Mouse (Mus musculus): ENCODE results near the gene Cdk8. TPM values are rescaled to one million over a fixed set of nuclear protein-coding genes. Genes with fewer than 3 reads are reported as not detected.

Cdk8 gene
- polyA plus RNA-seq, 1 experiment, result 11.0 TPM

- H3ac ChIP-seq (ENCODE audit: control insufficient read depth, insufficient read length), result no peak overlapping the region
- no peaks in the 10 kb centered on the region for H3K79me2 ChIP-seq (ENCODE audit: control insufficient read depth, insufficient read depth)
- TF ChIP-seq TCF12 (IDR thresholded peaks at IDR 0.05; ENCODE audit: insufficient read depth, poor library complexity, severe bottlenecking), result no peak
- TF ChIP-seq CEBPB (IDR thresholded peaks at IDR 0.05; ENCODE audit: insufficient read depth, poor library complexity, severe bottlenecking), result no peak
- no peak for TF ChIP-seq USF1 (IDR thresholded peaks at IDR 0.05; ENCODE audit: low read depth)
- no peak for TF ChIP-seq POLR2AphosphoS2 (IDR thresholded peaks at IDR 0.05; ENCODE audit: insufficient read length, low read depth)
- no peak for TF ChIP-seq TCF3 (IDR thresholded peaks at IDR 0.05; ENCODE audit: insufficient read length, low read depth)
- TF ChIP-seq E2F4 (IDR thresholded peaks at IDR 0.05; ENCODE audit: insufficient read depth), result no peak
- TF ChIP-seq POLR2A (IDR thresholded peaks at IDR 0.05; ENCODE audit: insufficient read length, low read depth), result no peak
- TF ChIP-seq MYOG (IDR thresholded peaks at IDR 0.05; ENCODE audit: control insufficient read depth in 1 of 3, insufficient read depth in 1 of 3, insufficient read length in 2 of 3, low read depth in 2 of 3), result no peak
- no peak for TF ChIP-seq SRF (IDR thresholded peaks at IDR 0.05; ENCODE audit: control insufficient read depth, insufficient read length, low read depth)
- TF ChIP-seq REST (IDR thresholded peaks at IDR 0.05; ENCODE audit: insufficient read depth, insufficient read length), result no peak
- no peak for TF ChIP-seq MAX (IDR thresholded peaks at IDR 0.05; ENCODE audit: low read depth)
- no peak for TF ChIP-seq MYOD1 (IDR thresholded peaks at IDR 0.05; ENCODE audit: control insufficient read depth in 1 of 3, insufficient read length in 2 of 3, low read depth in 2 of 3)
- H3K4me2 ChIP-seq (ENCODE audit: low read depth), result no peak overlapping the region
- no peaks in the 10 kb centered on the region for H3K27me3 ChIP-seq (ENCODE audit: control insufficient read depth, insufficient read depth, insufficient read length)
- peaks cover 30% of the 10 kb centered on the region for H3K36me3 ChIP-seq (ENCODE audit: control insufficient read depth, insufficient read depth)
- H3K4me3 ChIP-seq, result no peak overlapping the region
Measured at GRCm38 (mm10) chr5:146294834-146295233, 63.8 kb downstream of the Cdk8 start.

- Histone ChIP-seq H3K36me3 (ENCODE audit: control insufficient read depth, insufficient read depth) (peaks cover 38% of the 10 kb centered on the region), H3K4me3 (no peak overlapping the region), H3K27me3 (ENCODE audit: control insufficient read depth, insufficient read depth, insufficient read length) (no peaks in the 10 kb centered on the region), H3K4me2 (ENCODE audit: low read depth) (no peak overlapping the region), H3ac (ENCODE audit: control insufficient read depth, insufficient read length) (no peak overlapping the region), H3K79me2 (ENCODE audit: control insufficient read depth, insufficient read depth) (no peaks in the 10 kb centered on the region)
- TF ChIP-seq TCF12 (IDR thresholded peaks at IDR 0.05; ENCODE audit: insufficient read depth, poor library complexity, severe bottlenecking) (no peak), MYOD1 (IDR thresholded peaks at IDR 0.05; ENCODE audit: control insufficient read depth in 1 of 3, insufficient read length in 2 of 3, low read depth in 2 of 3) (no peak), TCF3 (IDR thresholded peaks at IDR 0.05; ENCODE audit: insufficient read length, low read depth) (no peak), E2F4 (IDR thresholded peaks at IDR 0.05; ENCODE audit: insufficient read depth) (no peak), USF1 (IDR thresholded peaks at IDR 0.05; ENCODE audit: low read depth) (no peak), POLR2A (IDR thresholded peaks at IDR 0.05; ENCODE audit: insufficient read length, low read depth) (no peak), SRF (IDR thresholded peaks at IDR 0.05; ENCODE audit: control insufficient read depth, insufficient read length, low read depth) (no peak), REST (IDR thresholded peaks at IDR 0.05; ENCODE audit: insufficient read depth, insufficient read length) (no peak), POLR2AphosphoS2 (IDR thresholded peaks at IDR 0.05; ENCODE audit: insufficient read length, low read depth) (no peak), MYOG (IDR thresholded peaks at IDR 0.05; ENCODE audit: control insufficient read depth in 1 of 3, insufficient read depth in 1 of 3, insufficient read length in 2 of 3, low read depth in 2 of 3) (no peak), CEBPB (IDR thresholded peaks at IDR 0.05; ENCODE audit: insufficient read depth, poor library complexity, severe bottlenecking) (no peak), MAX (IDR thresholded peaks at IDR 0.05; ENCODE audit: low read depth) (no peak)
Measured at GRCm38 (mm10) chr5:146298807-146299519, 67.9 kb downstream of the Cdk8 start.

- TF ChIP-seq SRF (IDR thresholded peaks at IDR 0.05; ENCODE audit: control insufficient read depth, insufficient read length, low read depth), result no peak
- no peak for TF ChIP-seq REST (IDR thresholded peaks at IDR 0.05; ENCODE audit: insufficient read depth, insufficient read length)
- TF ChIP-seq MYOG (IDR thresholded peaks at IDR 0.05; ENCODE audit: control insufficient read depth in 1 of 3, insufficient read depth in 1 of 3, insufficient read length in 2 of 3, low read depth in 2 of 3), result no peak
- TF ChIP-seq CEBPB (IDR thresholded peaks at IDR 0.05; ENCODE audit: insufficient read depth, poor library complexity, severe bottlenecking), result no peak
- no peak for TF ChIP-seq MAX (IDR thresholded peaks at IDR 0.05; ENCODE audit: low read depth)
- TF ChIP-seq E2F4 (IDR thresholded peaks at IDR 0.05; ENCODE audit: insufficient read depth), result no peak
- no peak for TF ChIP-seq TCF3 (IDR thresholded peaks at IDR 0.05; ENCODE audit: insufficient read length, low read depth)
- TF ChIP-seq USF1 (IDR thresholded peaks at IDR 0.05; ENCODE audit: low read depth), result no peak
- TF ChIP-seq POLR2A (IDR thresholded peaks at IDR 0.05; ENCODE audit: insufficient read length, low read depth), result no peak
- no peak for TF ChIP-seq POLR2AphosphoS2 (IDR thresholded peaks at IDR 0.05; ENCODE audit: insufficient read length, low read depth)
- TF ChIP-seq TCF12 (IDR thresholded peaks at IDR 0.05; ENCODE audit: insufficient read depth, poor library complexity, severe bottlenecking), result no peak
- TF ChIP-seq MYOD1 (IDR thresholded peaks at IDR 0.05; ENCODE audit: control insufficient read depth in 1 of 3, insufficient read length in 2 of 3, low read depth in 2 of 3), result no peak
- Histone ChIP-seq H3K79me2 (ENCODE audit: control insufficient read depth, insufficient read depth) (no peaks in the 10 kb centered on the region), H3K36me3 (ENCODE audit: control insufficient read depth, insufficient read depth) (peaks cover 40% of the 10 kb centered on the region), H3K27me3 (ENCODE audit: control insufficient read depth, insufficient read depth, insufficient read length) (no peaks in the 10 kb centered on the region), H3ac (ENCODE audit: control insufficient read depth, insufficient read length) (no peak overlapping the region), H3K4me2 (ENCODE audit: low read depth) (no peak overlapping the region), H3K4me3 (no peak overlapping the region)
Measured at GRCm38 (mm10) chr5:146299520-146299870, 68.5 kb downstream of the Cdk8 start.

GRCm38 (mm10) chr5:146303470-146303869 lies 72.4 kb downstream of the Cdk8 start:
- H3K79me2 ChIP-seq (ENCODE audit: control insufficient read depth, insufficient read depth), result no peaks in the 10 kb centered on the region
- TF ChIP-seq TCF12 (IDR thresholded peaks at IDR 0.05; ENCODE audit: insufficient read depth, poor library complexity, severe bottlenecking) (no peak), SRF (IDR thresholded peaks at IDR 0.05; ENCODE audit: control insufficient read depth, insufficient read length, low read depth) (no peak), MYOD1 (IDR thresholded peaks at IDR 0.05; ENCODE audit: control insufficient read depth in 1 of 3, insufficient read length in 2 of 3, low read depth in 2 of 3) (no peak), TCF3 (IDR thresholded peaks at IDR 0.05; ENCODE audit: insufficient read length, low read depth) (no peak), CEBPB (IDR thresholded peaks at IDR 0.05; ENCODE audit: insufficient read depth, poor library complexity, severe bottlenecking) (no peak), POLR2AphosphoS2 (IDR thresholded peaks at IDR 0.05; ENCODE audit: insufficient read length, low read depth) (no peak), E2F4 (IDR thresholded peaks at IDR 0.05; ENCODE audit: insufficient read depth) (no peak), POLR2A (IDR thresholded peaks at IDR 0.05; ENCODE audit: insufficient read length, low read depth) (no peak), MYOG (IDR thresholded peaks at IDR 0.05; ENCODE audit: control insufficient read depth in 1 of 3, insufficient read depth in 1 of 3, insufficient read length in 2 of 3, low read depth in 2 of 3) (no peak), REST (IDR thresholded peaks at IDR 0.05; ENCODE audit: insufficient read depth, insufficient read length) (no peak), MAX (IDR thresholded peaks at IDR 0.05; ENCODE audit: low read depth) (no peak), USF1 (IDR thresholded peaks at IDR 0.05; ENCODE audit: low read depth) (no peak)
- no peak overlapping the region for H3ac ChIP-seq (ENCODE audit: control insufficient read depth, insufficient read length)
- no peak overlapping the region for H3K4me2 ChIP-seq (ENCODE audit: low read depth)
- H3K4me3 ChIP-seq, result no peak overlapping the region
- no peaks in the 10 kb centered on the region for H3K27me3 ChIP-seq (ENCODE audit: control insufficient read depth, insufficient read depth, insufficient read length)
- peaks cover 27% of the 10 kb centered on the region for H3K36me3 ChIP-seq (ENCODE audit: control insufficient read depth, insufficient read depth)
